Mouse (Mus musculus) small intestine, adult 10 weeks (tissue): ENCODE results near the gene Rab4a. TPM values are rescaled to one million over a fixed set of nuclear protein-coding genes. Genes with fewer than 3 reads are reported as not detected.

Source experiments
- polyA plus RNA-seq: library from polyadenylated mRNA; stranded (reverse); fragments of 350-450 nt; fragmentation: Illumina TruSeq; extraction: RNeasy Lipid Tissue Mini Kit (QIAGEN cat#74804); gene quantifications from one replicate; pipeline ENCODE4 v1.2.3, GENCODE M21; 2014; ENCODE audit warnings: low replicate concordance

Gene Rab4a
- 26.7 TPM for polyA plus RNA-seq

GRCm38 (mm10) chr8:123805718-123806373 is at the start of gene Rab4a:
TSS of gene Rab4a (plus strand) at chr8:123805985.

GRCm38 (mm10) chr8:123859648-123860259 is 54.0 kb downstream of the Rab4a start, which contains the start of gene Ccsap:
TSS of gene Ccsap (minus strand) at chr8:123860209.

Other genes starting within 250 kb of the Rab4a start
- 26.2 TPM for gene Rhou, start 152.1 kb upstream of the Rab4a start, polyA plus RNA-seq
- gene Ccsap, start 54.2 kb downstream of the Rab4a start, polyA plus RNA-seq, result 0.63 TPM
- gene Acta1, start 88.8 kb downstream of the Rab4a start, polyA plus RNA-seq, result not detected
- gene Nup133, start 143.3 kb downstream of the Rab4a start, polyA plus RNA-seq, result 2.9 TPM
- 20.4 TPM for gene Abcb10, start 177.1 kb downstream of the Rab4a start, polyA plus RNA-seq
- 5.0 TPM for gene Taf5l, start 215.4 kb downstream of the Rab4a start, polyA plus RNA-seq
- 2.4 TPM for gene Urb2, start 215.5 kb downstream of the Rab4a start, polyA plus RNA-seq